Mouse (Mus musculus) left cerebral cortex, postnatal 25 days (tissue): Measurements from ENCODE around the gene 0610010F05Rik. TPM values are rescaled to one million over a fixed set of nuclear protein-coding genes. Genes with fewer than 3 reads are reported as not detected.
A peak's percentile ranks its signal among the peaks of the same experiment; 100 is the strongest.

Experiments used
- DNase-seq, 2 experiments: peaks; one replicate each; pipeline ENCODE4 v3.0.0; 2022; ENCODE audit warnings: low spot score in 2 of 2, mixed read lengths in 1 of 2
- intact Hi-C: fragments of 180-260 bp; cut with DNase I; formaldehyde crosslinking; loops from one replicate; pipeline ENCODE4 v1.15.1; 2025
- total RNA-seq, 2 experiments: library from RNA; stranded (reverse); gene quantifications; 2 replicates each; pipeline ENCODE4 v1.2.3; 2021

The 0610010F05Rik gene
- 10 to 100 TPM; 37.9 to 40.3 TPM for total RNA-seq

GRCm38 (mm10) chr11:23632945-23633878 is at the start of gene 0610010F05Rik:
Gene 0610010F05Rik, minus strand, starts transcription at chr11:23633639.
- intact Hi-C loops, result loop anchor here (2.0 kb wide), 1 partner anchor 32 kb away; the partner anchor contains the start of genes Pex13 and Pus10
- DNase-seq, result peak; percentile 82 to 85

GRCm38 (mm10) chr11:23682561-23682960 is 49.1 kb upstream of the 0610010F05Rik start:
- no peak for DNase-seq
- intact Hi-C loops, result no loop called here

- intact Hi-C loops, result no loop called here
- DNase-seq, result no peak
Measured at GRCm38 (mm10) chr11:23680435-23680950, 47.1 kb upstream of the 0610010F05Rik start.

- intact Hi-C loops, result loop anchor here (1.0 to 5.0 kb wide), 2 partner anchors 188 to 275 kb away; no protein-coding TSS in a partner anchor
- peak; percentile 65 to 72 for DNase-seq
Measured at GRCm38 (mm10) chr11:23679044-23679642, 45.7 kb upstream of the 0610010F05Rik start.

GRCm38 (mm10) chr11:23676100-23676499 is 42.7 kb upstream of the 0610010F05Rik start:
- DNase-seq, result no peak
- intact Hi-C loops, result loop anchor here (5.0 kb wide), 1 partner anchor 191 kb away; no protein-coding TSS in a partner anchor

GRCm38 (mm10) chr11:23672256-23672749 is 38.9 kb upstream of the 0610010F05Rik start:
- intact Hi-C loops, result no loop called here
- no peak for DNase-seq

- no peak for DNase-seq
- intact Hi-C loops, result no loop called here
Measured at GRCm38 (mm10) chr11:23667128-23667527, 33.7 kb upstream of the 0610010F05Rik start.

- intact Hi-C loops, result no loop called here
- DNase-seq, result no peak
Measured at GRCm38 (mm10) chr11:23666526-23666925, 33.1 kb upstream of the 0610010F05Rik start.

- peak; percentile 90 to 92 for DNase-seq
- intact Hi-C loops, result loop anchor here (2.0 kb wide), 1 partner anchor 33 kb away; the partner anchor contains the start of gene 0610010F05Rik
Measured at GRCm38 (mm10) chr11:23665798-23666501, 32.5 kb upstream of the 0610010F05Rik start, which contains the start of gene Pex13. Gene Pex13, minus strand, starts transcription at chr11:23665959.

- DNase-seq, result no peak
- intact Hi-C loops, result loop anchor here (2.0 kb wide), 1 partner anchor 33 kb away; the partner anchor contains the start of gene 0610010F05Rik
Measured at GRCm38 (mm10) chr11:23665311-23665786, 31.9 kb upstream of the 0610010F05Rik start, which contains the start of gene Pus10. Gene Pus10, plus strand, starts transcription at chr11:23665674.

GRCm38 (mm10) chr11:23664232-23664631 is 30.8 kb upstream of the 0610010F05Rik start:
- no peak for DNase-seq
- intact Hi-C loops, result loop anchor here (2.0 kb wide), 1 partner anchor 31 kb away; the partner anchor contains the start of gene 0610010F05Rik

- intact Hi-C loops, result no loop called here
- peak in 1 of 2 experiments; percentile 39 for DNase-seq
Measured at GRCm38 (mm10) chr11:23657791-23658190, 24.4 kb upstream of the 0610010F05Rik start.

- intact Hi-C loops, result no loop called here
Measured at GRCm38 (mm10) chr11:23653666-23654065, 20.2 kb upstream of the 0610010F05Rik start.

GRCm38 (mm10) chr11:23647835-23648234 is 14.4 kb upstream of the 0610010F05Rik start:
- DNase-seq, result no peak
- intact Hi-C loops, result no loop called here

More at GRCm38 (mm10) chr11:23653666-23654065, 20.2 kb upstream of the 0610010F05Rik start:
- DNase-seq, result no peak

- no peak for DNase-seq
- intact Hi-C loops, result no loop called here
Measured at GRCm38 (mm10) chr11:23647431-23647830, 14.0 kb upstream of the 0610010F05Rik start.

- no peak for DNase-seq
- intact Hi-C loops, result no loop called here
Measured at GRCm38 (mm10) chr11:23634573-23634972, 1.1 kb upstream of the 0610010F05Rik start.

GRCm38 (mm10) chr11:23633879-23634215 is 408 bp upstream of the 0610010F05Rik start:
- intact Hi-C loops, result loop anchor here (2.0 kb wide), 1 partner anchor 31 kb away; the partner anchor contains the start of genes Pex13 and Pus10
- no peak for DNase-seq

- no peak for DNase-seq
- intact Hi-C loops, result no loop called here
Measured at GRCm38 (mm10) chr11:23630664-23631063, 2.8 kb downstream of the 0610010F05Rik start.

- DNase-seq, result no peak
- intact Hi-C loops, result no loop called here
Measured at GRCm38 (mm10) chr11:23618995-23619394, 14.4 kb downstream of the 0610010F05Rik start.
